ENCODE assay signal across 8 mouse cellular contexts in the genomic region with DNA sequence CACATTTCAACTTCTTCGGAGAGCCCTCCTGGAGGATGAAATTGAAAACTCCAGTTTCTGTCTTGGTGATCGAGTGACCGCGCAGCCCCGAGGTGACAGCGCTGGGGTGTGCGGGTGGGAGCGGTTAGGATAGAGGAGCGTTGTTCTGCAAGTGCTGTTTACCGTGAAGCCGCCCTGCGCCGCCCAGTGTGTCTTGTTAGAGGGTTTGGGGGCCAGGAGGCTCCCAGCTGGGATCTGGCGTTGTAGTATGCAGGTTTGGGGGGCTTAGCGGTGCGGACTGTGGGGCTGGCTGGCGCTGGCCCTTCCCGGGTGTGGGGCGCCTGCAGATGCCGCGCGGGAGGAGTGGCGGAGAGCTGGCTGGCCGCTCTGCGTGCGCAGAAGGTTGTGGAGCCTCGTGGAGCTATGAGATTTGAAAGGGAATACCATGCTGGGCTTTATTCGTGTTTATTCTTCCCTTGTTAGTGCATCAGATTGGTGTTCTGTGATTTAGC. TPM values are rescaled to one million over a fixed set of nuclear protein-coding genes. Genes with fewer than 3 reads are reported as not detected.
DNase-seq lines count a peak whose midpoint lies in the region; ATAC-seq and TF ChIP-seq lines count a peak whose summit lies in the region.

No protein-coding gene starts in this region.

- no peak for TF ChIP-seq CTCF in stomach, postnatal 0 days (IDR thresholded peaks at IDR 0.05; ENCODE audit: low read depth)

- WGBS in embryonic facial prominence, embryonic 11.5 days, result 0% methylated on average over 28 of the region's 28 CpGs
- under 1% methylated on average over 28 of the region's 28 CpGs for WGBS in stomach, postnatal 0 days

- H3K27me3 ChIP-seq in embryonic facial prominence, embryonic 11.5 days (ENCODE audit: control insufficient read depth, insufficient read depth, low read length), result no peaks in the 10 kb centered on the region
- no peaks in the 10 kb centered on the region for H3K27me3 ChIP-seq in stomach, postnatal 0 days (ENCODE audit: control insufficient read depth, insufficient read depth, low read length)

- peak overlapping the region; percentile 82 for H3K4me2 ChIP-seq in embryonic facial prominence, embryonic 11.5 days (ENCODE audit: low read depth, low read length)
- H3K4me2 ChIP-seq in stomach, postnatal 0 days (replicated peaks; ENCODE audit: low read depth), result peak overlapping the region; percentile 83

- peak; percentile 32 for ATAC-seq in embryonic facial prominence, embryonic 11.5 days (replicated peaks; ENCODE audit: insufficient number of reproducible peaks, low FRiP score, low TSS enrichment, low read depth)
- no peak for ATAC-seq in stomach, postnatal 0 days (ENCODE audit: low FRiP score, low TSS enrichment)

- H3K4me3 ChIP-seq in embryonic facial prominence, embryonic 11.5 days (ENCODE audit: low read depth, low read length), result peak overlapping the region; percentile 79
- H3K4me3 ChIP-seq in stomach, postnatal 0 days (ENCODE audit: low read depth, low read length), result peak overlapping the region; percentile 90

- peak overlapping the region; percentile 88 for H3K9ac ChIP-seq in embryonic facial prominence, embryonic 11.5 days (replicated peaks; ENCODE audit: low read length)
- H3K9ac ChIP-seq in stomach, postnatal 0 days (ENCODE audit: low read length), result peak overlapping the region; percentile 87

- no peak for TF ChIP-seq EP300 in stomach, postnatal 0 days (optimal IDR thresholded peaks at IDR 0.05)

- peak overlapping the region; percentile 78 for H3K27ac ChIP-seq in embryonic facial prominence, embryonic 11.5 days (replicated peaks; ENCODE audit: low read depth, low read length)
- peak overlapping the region; percentile 89 for H3K27ac ChIP-seq in stomach, postnatal 0 days (replicated peaks)

- H3K36me3 ChIP-seq in embryonic facial prominence, embryonic 11.5 days (replicated peaks; ENCODE audit: control insufficient read depth, insufficient read depth, low read depth, low read length), result no peaks in the 10 kb centered on the region
- H3K36me3 ChIP-seq in stomach, postnatal 0 days (ENCODE audit: control insufficient read depth, insufficient read depth, low read length), result no peaks in the 10 kb centered on the region

- no peaks in the 10 kb centered on the region for H3K9me3 ChIP-seq in embryonic facial prominence, embryonic 11.5 days (replicated peaks; ENCODE audit: control insufficient read depth, low read length)
- H3K9me3 ChIP-seq in stomach, postnatal 0 days (ENCODE audit: control insufficient read depth, low read length), result no peaks in the 10 kb centered on the region

- peak; percentile 70 to 90 for DNase-seq in adrenal gland, adult (ENCODE audit: inconsistent age in 2 of 2, low spot score in 1 of 2)
- no peak for DNase-seq in adrenal gland, adult 8-10 months
- DNase-seq in R1 (ENCODE audit: low read depth, low spot score), result peak; percentile 56
- peak; percentile 69 for DNase-seq in embryonic facial prominence, embryonic 11.5 days (ENCODE audit: low spot score)
- DNase-seq in heart, postnatal 14 days, result peak; percentile 59 to 65
- peak; percentile 42 to 56 for DNase-seq in layer of hippocampus, postnatal 14 days (ENCODE audit: low spot score in 2 of 2)
- peak; percentile 50 for DNase-seq in lung, postnatal 14 days
- peak; percentile 59 for DNase-seq in stomach, postnatal 0 days (ENCODE audit: low spot score)

- intact Hi-C loops in heart, postnatal 14 days (cut with DNase I), result loop anchor here (2.0 to 5.0 kb wide), 3 partner anchors 66 to 314 kb away; no protein-coding TSS in a partner anchor

- peaks cover 2% of the 10 kb centered on the region; the same call in 1 of the 2 replicates for H3K4me1 ChIP-seq in embryonic facial prominence, embryonic 11.5 days (ENCODE audit: control insufficient read depth, insufficient read depth, low read length)
- H3K4me1 ChIP-seq in stomach, postnatal 0 days (replicated peaks; ENCODE audit: control insufficient read depth, insufficient read depth), result 0 out of 2 replicates have a peak, but pooled peaks cover 9% of the 10 kb centered on the region

RNA-seq across cellular contexts. Expression of a gene that starts 0.7 kb away (rescaled TPM):
- 10 to 100 TPM; 19.5 to 29.4 (median 26.4) TPM for total RNA-seq in adrenal gland, adult 8-10 months (2022)
- polyA plus RNA-seq in embryonic facial prominence, embryonic 11.5 days (2014; fragmentation: Nextera tagmentation; extraction: Ambion mirVana), result 22.0 and 25.2 TPM in 2 replicates
- 10 to 100 TPM; 15.5 to 17.1 TPM for total RNA-seq in heart, postnatal 14 days (2021)
- 10 to 100 TPM; 40.1 to 42.1 TPM for total RNA-seq in layer of hippocampus, postnatal 14 days (2021)
- 7.6 and 8.0 TPM in 2 replicates for polyA plus RNA-seq in stomach, postnatal 0 days (2015; fragmentation: Nextera tagmentation; extraction: Ambion mirVana)
